Mouse (Mus musculus) spleen, embryonic (tissue): ENCODE results near the gene Gng3.

Source experiments
- CTCF ChIA-PET: fragments of 350-600 bp; sonication (Branson Sonifier 250); formaldehyde crosslinking; loops from one replicate; lab custom pipeline; 2022; lab: Charles Lee

Gene Gng3

GRCm38 (mm10) chr19:8839103-8839907, at the start of gene Gng3:
Gene Gng3 (minus strand): TSS chr19:8839194.
- CTCF ChIA-PET: interaction anchor here (0.5 to 1.0 kb wide), 6 partner anchors 21 to 215 kb away, joined by 3 to 9 read pairs (median 5); partner anchors contain the start of gene Ubxn1

- CTCF ChIA-PET: interaction anchor here (0.5 to 0.7 kb wide), 2 partner anchors 15 to 221 kb away, joined by 4 to 6 read pairs; no protein-coding TSS in a partner anchor
These were observed 48.8 kb upstream of the Gng3 start for GRCm38 (mm10) chr19:8887585-8888463.

- CTCF ChIA-PET: interaction anchor here (0.9 kb wide), 1 partner anchor 44 kb away, joined by 4 read pairs; no protein-coding TSS in a partner anchor
These were observed 48.1 kb upstream of the Gng3 start for GRCm38 (mm10) chr19:8886916-8887584.

- CTCF ChIA-PET: no interaction called here
These were observed 44.6 kb upstream of the Gng3 start, which contains the start of the genes Lbhd1 and Gm49403 for GRCm38 (mm10) chr19:8883616-8884015. Gene Lbhd1 (plus strand): TSS chr19:8883732. Gene Gm49403 (plus strand): TSS chr19:8883930.

GRCm38 (mm10) chr19:8881034-8881392, 42.0 kb upstream of the Gng3 start:
- CTCF ChIA-PET: interaction anchor here (0.7 kb wide), 1 partner anchor 67 kb away, joined by 3 read pairs; no protein-coding TSS in a partner anchor

GRCm38 (mm10) chr19:8880311-8881033, 41.5 kb upstream of the Gng3 start, which contains the start of gene Uqcc3:
Gene Uqcc3 (minus strand): TSS chr19:8880923.
- CTCF ChIA-PET: interaction anchor here (0.9 kb wide), 1 partner anchor 229 kb away, joined by 3 read pairs; no protein-coding TSS in a partner anchor

- CTCF ChIA-PET: no interaction called here
These were observed 36.0 kb upstream of the Gng3 start for GRCm38 (mm10) chr19:8875031-8875430.

GRCm38 (mm10) chr19:8872266-8872840, 33.4 kb upstream of the Gng3 start:
- CTCF ChIA-PET: interaction anchor here (0.7 kb wide), 1 partner anchor 16 kb away, joined by 6 read pairs; no protein-coding TSS in a partner anchor

GRCm38 (mm10) chr19:8871267-8872186, 32.5 kb upstream of the Gng3 start, which contains the start of gene Ubxn1:
Gene Ubxn1 (plus strand): TSS chr19:8871496.
- CTCF ChIA-PET: interaction anchor here (1.1 kb wide), 1 partner anchor 33 kb away, joined by 3 read pairs; the partner anchor contains the start of gene Gng3

- CTCF ChIA-PET: interaction anchor here (0.6 to 1.1 kb wide), 3 partner anchors 32 to 40 kb away, joined by 3 read pairs; partner anchors contain the start of gene Gng3
These were observed 31.8 kb upstream of the Gng3 start for GRCm38 (mm10) chr19:8870838-8871237.

GRCm38 (mm10) chr19:8870381-8870780, 31.4 kb upstream of the Gng3 start:
- CTCF ChIA-PET: interaction anchor here (0.6 kb wide), 2 partner anchors 31 to 40 kb away, joined by 3 read pairs; partner anchors contain the start of gene Gng3

- CTCF ChIA-PET: no interaction called here
These were observed 25.3 kb upstream of the Gng3 start for GRCm38 (mm10) chr19:8864265-8864664.

- CTCF ChIA-PET: interaction anchor here (0.6 kb wide), 1 partner anchor 223 kb away, joined by 3 read pairs; no protein-coding TSS in a partner anchor
These were observed 20.0 kb upstream of the Gng3 start for GRCm38 (mm10) chr19:8859018-8859417.

GRCm38 (mm10) chr19:8857689-8858088, 18.7 kb upstream of the Gng3 start:
- CTCF ChIA-PET: no interaction called here

GRCm38 (mm10) chr19:8853117-8853516, 14.1 kb upstream of the Gng3 start:
- CTCF ChIA-PET: interaction anchor here (0.6 kb wide), 1 partner anchor 237 kb away, joined by 5 read pairs; no protein-coding TSS in a partner anchor

- CTCF ChIA-PET: no interaction called here
These were observed 13.4 kb upstream of the Gng3 start for GRCm38 (mm10) chr19:8852236-8852928.

GRCm38 (mm10) chr19:8851639-8852038, 12.6 kb upstream of the Gng3 start:
- CTCF ChIA-PET: no interaction called here
